Mouse (Mus musculus) left cerebral cortex, postnatal 14 days (tissue): ENCODE measurements around the gene Akap7. TPM values are rescaled to one million over a fixed set of nuclear protein-coding genes. Genes with fewer than 3 reads are reported as not detected.

Experiments
- DNase-seq, 2 experiments: peaks; one replicate each; pipeline ENCODE4 v3.0.0; 2021 to 2022; ENCODE audit warnings: low spot score in 2 of 2, mixed read lengths in 1 of 2
- intact Hi-C: fragments of 180-260 bp; cut with DNase I; formaldehyde crosslinking; loops from one replicate; pipeline ENCODE4 v1.15.1; 2025
- long read RNA-seq, 2 experiments: library from polyadenylated mRNA; stranded (forward); transcript quantifications; one replicate each; pipeline ENCODE4 v2.0.0; 2021
- total RNA-seq, 2 experiments: library from RNA; stranded (reverse); gene quantifications; 2 replicates each; pipeline ENCODE4 v1.2.3; 2021

The Akap7 gene
- 10 to 100 TPM; 79.5 to 81.7 TPM for total RNA-seq
- long read RNA-seq, experiment 1, transcript Akap7-203 (2 exons, 2,321 nt) = major isoform, 30 of 43 reads
- long read RNA-seq, experiment 1, partial matches to known transcripts = 0 of 43 reads
- long read RNA-seq, experiment 1, other reads (novel, unspliced or antisense) = 13 of 43 reads
- long read RNA-seq, experiment 2, transcript Akap7-203 (2 exons, 2,321 nt) = major isoform, 41 of 48 reads
- long read RNA-seq, experiment 2, partial matches to known transcripts = 0 of 48 reads
- long read RNA-seq, experiment 2, other reads (novel, unspliced or antisense) = 7 of 48 reads

DNA sequence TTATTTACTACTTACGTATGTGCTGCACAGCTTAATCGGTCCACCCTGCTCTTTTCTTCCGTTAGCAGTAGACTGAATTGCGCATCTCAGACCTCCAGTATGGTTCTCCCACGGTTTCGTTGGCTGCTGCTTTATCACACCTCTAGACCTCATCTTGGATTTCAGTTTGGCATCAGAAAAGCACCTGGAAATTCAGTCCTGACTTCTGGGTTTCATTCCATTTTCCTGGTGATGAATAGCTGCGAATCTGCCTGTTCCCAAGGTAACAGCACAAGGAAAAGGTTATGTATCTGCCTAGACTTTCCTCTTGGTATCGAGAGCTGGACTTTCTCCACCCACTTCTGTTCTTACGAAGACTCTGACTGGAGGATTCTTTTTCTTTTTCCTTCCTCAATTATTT, at the start of gene Akap7:
TSS of gene Akap7 (minus strand) at position 101 of the 400 bp plus-strand sequence.
- DNase-seq = no peak
- intact Hi-C loops = no loop called here

DNA sequence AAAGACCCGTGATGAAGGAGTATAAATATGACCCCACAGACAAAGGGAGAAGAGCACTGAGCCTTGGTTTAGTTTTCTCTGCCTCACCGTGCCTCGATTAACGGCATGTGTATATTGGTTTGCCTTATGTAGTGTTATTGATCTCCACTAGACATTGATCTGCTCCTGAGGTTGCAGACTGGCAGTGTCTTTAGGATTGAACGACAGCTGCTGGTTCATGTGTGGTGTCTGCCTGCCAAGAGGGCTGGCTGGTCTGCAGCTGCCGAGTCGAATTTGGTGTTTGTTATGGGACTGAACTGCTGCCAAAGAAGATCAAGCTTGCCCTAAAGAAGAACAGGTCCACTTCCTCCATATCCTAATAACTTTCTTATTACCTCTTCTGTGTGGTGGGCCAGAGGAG, 46.7 kb upstream of the Akap7 start:
- intact Hi-C loops = no loop called here
- no peak for DNase-seq

DNA sequence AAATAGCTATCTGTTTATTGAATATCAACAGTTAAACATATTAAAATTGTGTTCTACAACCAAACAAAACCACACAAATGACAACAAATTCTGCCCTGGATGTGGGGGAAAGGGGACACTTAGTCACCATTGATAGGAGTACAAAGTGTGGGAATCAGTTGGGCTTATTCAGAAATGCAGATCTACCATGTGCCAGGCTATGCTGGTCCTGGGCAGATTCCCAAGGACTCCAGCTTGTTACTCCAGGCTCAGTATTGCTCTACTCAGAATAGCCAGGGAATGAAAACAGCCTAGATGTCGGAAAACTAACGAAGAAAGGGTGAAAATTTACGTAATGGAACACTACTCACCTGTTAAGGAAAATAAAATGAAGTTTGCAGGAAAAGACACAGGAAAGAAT, 46.3 kb upstream of the Akap7 start:
- intact Hi-C loops = no loop called here
- peak in 1 of 2 experiments; percentile 44 for DNase-seq

DNA sequence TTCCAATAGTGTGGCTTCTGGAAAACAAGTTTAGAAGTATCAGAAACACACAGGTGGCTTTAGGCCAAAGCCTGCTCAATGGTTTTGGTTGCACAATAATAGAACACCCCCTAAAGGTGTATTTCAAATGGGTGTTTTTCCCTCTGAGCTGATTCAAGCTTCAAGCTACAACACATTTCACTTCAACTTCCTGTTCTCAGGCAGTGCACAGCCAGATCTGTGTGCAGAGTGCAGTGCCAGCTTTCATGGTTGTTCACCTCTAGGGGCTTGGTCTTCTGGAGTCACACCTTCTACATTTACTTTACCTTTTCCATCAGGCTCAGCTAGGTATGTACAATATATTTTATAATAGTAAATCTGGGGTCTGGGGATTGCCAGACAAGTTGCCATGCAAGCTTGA, 35.1 kb upstream of the Akap7 start:
- intact Hi-C loops = no loop called here
- no peak for DNase-seq

DNA sequence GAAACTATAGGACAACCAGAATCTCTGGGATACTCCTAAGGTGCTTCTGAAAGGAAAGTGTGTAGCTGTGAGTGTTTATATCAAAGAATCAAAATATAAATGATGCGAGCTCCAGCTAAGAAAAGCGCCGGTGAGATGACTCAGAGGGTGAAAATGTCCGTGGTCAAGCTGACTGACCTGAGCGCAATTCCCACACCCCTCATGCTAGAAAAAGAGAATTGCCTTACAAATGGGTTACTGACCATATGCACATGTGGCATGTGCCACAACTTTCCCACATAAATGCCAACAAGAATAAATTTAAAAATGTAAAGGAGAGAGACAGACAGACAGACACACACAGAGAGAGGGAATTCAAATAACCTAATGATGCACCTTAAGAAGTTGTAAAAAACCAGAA, 33.0 kb upstream of the Akap7 start:
- intact Hi-C loops = no loop called here
- DNase-seq = no peak

DNA sequence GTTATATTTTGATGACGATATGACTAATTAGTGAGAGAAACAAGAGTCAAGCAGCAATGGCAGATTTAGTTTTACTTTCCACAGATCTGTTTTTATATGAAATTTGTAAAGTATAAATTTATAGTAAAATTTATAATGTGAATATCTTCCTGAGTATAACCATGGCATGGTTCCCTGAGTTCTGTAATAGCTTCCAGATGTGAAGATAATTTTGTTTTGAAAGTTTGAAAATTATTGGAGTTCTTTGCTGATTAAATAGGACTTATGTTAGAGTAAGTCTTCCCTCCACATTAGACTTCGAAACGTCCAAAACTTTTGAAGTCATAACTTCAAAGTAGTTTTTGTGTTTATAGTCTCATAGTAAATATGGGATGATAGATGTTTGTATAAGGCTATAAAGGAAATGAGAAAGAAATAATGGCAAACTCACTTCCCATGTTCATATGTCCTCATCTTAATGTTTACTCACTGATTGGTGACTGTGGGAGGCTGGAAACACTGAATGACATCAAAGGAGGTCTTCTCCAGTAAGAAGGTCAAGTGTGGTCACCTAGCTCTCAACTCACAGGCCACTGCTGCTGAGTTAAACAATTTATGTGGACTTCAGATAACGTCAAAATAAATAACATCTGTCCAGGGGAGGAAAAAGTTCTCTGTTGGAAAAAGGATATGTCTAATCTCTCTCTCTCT, 25.9 kb upstream of the Akap7 start:
- no peak for DNase-seq
- intact Hi-C loops = no loop called here

DNA sequence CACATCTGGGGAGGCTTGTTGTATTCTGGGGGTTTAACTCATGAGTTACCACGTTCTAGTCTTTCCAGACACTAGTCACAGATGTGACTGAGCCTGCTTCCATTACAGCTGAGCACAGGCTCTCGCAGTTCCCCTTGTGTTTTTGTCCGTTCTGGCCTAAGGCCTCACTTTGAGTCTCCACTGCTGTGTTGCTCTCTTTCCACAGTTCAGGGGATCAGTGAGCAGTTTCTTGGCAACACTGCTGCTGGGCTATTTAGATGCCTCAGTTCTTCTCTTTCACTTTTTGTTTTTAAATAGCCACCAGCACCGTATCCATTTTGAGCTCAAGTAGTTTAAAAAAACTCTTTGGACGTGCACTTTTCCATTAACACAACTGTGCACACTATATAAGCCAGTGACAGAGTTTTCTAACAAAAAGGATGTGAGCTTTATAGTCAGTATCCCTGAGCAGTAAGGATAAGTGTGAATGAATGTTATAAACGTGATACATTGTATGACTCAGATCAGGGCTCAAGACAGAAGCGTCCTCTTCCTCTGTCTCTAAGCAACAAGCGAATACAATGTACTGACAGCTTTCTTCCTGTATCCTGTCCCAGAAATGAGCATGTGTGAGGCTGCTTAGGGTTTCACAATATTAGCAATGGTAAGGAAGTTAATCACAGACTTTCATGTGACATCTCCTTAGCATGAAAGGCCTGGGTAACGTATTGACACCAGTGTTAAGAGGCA, 23.8 kb upstream of the Akap7 start:
- intact Hi-C loops = no loop called here

DNA sequence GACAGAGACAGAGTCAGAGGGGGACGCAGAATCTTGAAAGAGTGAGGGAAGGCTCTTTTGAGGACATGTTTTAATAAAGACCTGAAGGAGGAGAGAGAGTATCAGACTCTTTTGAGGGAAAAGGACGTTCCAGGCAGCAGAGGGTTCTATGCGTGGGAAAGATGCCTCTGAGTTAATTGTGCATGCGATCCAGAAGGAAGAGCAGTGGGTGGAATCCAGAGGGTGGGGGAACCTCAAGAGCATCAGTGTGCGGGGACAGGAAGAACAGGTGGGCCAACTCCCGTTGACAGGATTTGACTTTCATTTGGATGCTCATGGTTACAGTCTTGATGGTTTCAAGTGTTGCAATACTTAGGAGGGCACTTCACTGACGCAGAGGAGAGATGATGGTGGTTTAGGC, 22.4 kb upstream of the Akap7 start:
- peak in 1 of 2 experiments; percentile 18 for DNase-seq
- intact Hi-C loops = no loop called here

More for the DNA sequence above, 23.8 kb upstream of the Akap7 start:
- peak in 1 of 2 experiments; percentile 26 for DNase-seq

DNA sequence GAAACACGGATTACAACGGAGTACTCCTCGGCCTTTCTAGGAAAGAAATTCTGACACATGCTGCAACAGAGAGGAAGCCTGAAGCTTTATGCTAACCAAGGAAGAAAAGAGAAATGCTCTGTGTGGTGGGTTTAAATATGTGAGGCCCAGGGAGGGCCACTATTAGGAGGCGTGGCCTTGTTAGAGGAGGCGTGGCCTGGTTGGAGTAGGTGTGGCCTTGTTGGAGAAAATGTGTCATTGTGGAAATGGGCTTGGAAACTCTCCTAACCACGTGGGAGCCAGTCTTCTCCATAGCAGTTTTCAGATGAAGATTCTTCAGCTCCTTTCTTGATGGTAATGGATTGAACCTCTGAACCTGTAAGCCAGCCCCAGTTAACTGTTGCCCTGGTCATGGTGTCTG, 19.8 kb upstream of the Akap7 start:
- intact Hi-C loops = no loop called here
- no peak for DNase-seq

DNA sequence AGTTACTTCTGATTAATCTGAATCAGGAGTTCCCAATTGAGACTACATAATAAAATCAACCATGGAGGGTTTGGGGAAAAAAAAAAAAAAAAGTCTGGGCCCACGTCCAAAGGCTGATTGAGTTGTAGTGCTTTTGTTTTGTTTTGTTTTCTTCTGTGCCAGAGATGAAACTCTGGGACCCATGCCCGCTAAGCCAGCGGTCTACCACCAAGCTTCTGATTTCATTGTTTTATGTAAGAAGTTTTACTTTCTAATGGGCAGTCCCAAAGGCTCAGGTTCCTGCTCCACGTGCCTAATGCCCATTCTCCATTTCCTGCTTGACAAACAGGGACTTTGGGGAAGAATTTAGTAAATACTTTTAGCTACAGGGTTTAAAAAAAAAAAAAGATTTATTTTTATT, 18.0 kb upstream of the Akap7 start:
- intact Hi-C loops = no loop called here
- DNase-seq = no peak

DNA sequence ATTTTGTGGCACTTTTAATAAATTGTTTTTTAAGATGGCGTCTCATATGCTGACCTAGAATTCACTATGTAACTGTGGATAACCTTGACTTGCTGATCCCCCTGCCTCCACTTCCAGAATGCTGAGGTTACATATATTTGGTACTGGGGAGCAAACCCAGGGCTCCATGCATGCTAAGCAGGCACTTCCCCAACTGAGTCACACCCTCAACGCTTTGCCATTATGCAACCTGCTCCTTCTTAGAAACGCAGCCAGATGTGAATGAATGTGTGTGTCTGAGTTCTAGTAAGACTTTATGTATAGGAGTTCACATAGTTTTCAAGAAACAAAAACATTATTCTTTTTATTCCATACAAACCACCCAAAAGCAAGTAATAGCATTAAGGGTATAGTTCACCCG, 13.5 kb upstream of the Akap7 start:
- intact Hi-C loops = no loop called here

DNA sequence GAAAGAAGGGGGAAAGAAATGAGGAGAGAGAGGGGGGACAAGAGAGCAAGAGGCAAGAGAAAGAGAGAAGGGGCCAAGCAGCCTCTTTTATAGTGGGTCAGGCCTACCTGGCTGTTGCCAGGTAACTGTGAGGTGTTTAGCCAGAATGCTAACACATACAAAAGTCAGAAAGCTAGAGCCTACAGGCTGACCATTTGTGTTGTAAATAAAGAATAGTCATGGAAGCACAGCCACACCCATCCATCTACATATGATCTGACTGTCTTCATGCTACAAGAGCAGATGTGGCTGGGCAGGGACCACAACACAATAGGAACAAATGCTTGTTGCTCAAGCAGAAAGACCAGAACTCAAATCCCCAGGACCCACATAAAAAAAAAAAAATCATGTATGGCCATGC, 11.9 kb upstream of the Akap7 start:
- intact Hi-C loops = no loop called here
- no peak for DNase-seq

More for the DNA sequence above, 13.5 kb upstream of the Akap7 start:
- DNase-seq = no peak

DNA sequence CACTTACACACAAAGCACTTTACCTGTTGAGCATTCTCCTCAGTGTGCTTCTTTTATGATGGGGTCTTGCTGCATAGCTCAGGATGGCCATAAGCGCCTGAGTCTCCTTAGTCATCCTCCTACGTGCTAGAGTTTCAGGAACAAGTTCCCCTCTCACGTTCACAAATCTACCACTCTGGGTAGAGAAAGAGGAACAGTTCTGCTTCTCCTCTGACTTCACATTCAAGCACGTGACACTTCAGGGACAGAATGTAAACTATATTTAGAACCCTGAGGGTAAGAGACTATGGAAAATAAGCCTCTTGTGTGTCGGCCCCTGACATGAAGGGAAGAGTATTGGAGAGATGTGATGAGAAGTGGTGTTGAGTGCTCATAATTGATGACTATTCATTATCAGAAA, 10.7 kb upstream of the Akap7 start:
- peak in 1 of 2 experiments; percentile 26 for DNase-seq
- intact Hi-C loops = no loop called here

DNA sequence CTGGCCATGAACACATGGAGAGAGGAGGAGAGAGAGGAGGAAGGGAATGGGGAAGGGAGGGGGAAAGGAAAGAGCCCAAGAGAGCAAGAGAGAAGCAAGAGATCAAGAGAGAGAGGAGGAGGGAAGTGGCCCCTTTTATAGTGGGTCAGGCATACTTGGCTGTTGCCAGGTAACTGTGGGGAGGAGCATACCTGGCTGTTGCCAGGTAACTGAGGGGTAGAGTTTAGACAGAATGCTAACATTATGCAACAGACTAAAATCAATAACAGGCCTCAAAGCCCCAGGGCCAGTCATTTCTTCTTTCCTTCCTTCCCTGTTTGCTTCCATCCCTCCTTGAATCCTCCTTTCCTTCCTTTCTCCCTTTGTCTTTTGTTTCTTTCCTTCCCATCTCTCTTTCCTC, 10.0 kb upstream of the Akap7 start:
- intact Hi-C loops = no loop called here
- DNase-seq = no peak

DNA sequence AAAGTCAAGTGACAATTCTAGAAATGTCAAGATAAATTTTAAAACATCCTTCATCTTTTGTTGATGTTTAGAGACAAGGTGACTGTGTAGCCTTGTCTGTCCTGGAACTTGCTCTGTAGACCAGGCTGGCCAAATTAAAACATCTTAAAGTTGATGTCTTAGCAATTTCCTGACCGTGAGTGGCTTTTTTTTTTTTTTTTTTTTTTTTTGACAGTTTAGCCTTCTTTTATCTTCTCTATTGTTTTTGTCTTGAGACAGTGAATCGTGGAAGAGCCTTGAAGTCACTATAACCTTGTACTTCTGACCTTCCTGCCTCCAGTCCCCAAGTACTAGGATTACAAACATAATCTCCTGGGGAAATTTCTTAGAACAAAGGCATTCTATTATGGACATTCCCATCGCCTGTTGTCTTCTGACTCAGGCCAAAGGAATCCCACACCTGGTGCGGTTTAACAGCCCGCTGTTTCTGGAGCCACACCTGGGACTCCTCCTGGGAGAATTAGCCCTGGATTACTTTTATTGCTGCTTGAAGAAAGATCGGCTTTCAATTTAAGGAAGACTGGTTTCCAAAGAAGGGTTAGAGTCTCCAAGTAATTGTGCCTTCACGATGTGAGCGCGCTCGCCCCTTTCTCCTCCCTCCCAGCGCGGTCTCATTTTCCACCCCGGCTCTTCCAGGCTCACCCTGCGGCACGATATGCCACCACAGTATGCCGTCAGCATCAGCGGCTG, 6.3 kb upstream of the Akap7 start:
- intact Hi-C loops = no loop called here
- DNase-seq = no peak

DNA sequence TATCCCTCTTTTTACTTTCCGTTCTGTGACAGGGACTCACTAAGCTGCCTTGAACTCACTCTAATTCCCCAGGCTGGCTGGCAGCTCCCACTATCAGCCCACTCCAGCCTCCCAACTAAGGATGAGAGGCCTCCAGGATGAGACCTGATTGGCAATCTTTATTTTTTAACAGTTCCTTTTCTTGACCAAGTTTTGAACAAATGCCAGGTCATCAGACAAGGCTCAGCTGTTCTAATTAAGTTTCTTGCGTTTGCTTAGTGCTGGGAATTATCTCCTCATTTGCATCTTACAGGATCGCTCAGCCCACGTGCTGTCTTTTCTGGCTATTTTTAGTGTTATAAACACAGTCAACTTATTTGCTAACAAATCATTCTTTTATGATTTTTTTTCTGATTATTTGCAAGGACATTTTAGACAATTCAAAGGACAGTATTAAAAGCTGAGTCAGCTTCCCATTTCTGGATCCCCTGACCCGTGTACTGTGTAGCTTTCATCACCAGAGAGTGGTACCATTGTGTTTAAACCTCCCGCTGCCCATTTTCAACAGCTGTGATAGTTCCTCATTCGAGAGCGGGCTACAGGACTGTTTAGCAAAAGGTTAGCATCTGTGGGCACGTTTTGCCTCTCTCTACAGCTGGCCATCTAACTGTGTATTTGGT, 4.0 kb upstream of the Akap7 start:
- peak in 1 of 2 experiments; percentile 26 for DNase-seq
- intact Hi-C loops = no loop called here

DNA sequence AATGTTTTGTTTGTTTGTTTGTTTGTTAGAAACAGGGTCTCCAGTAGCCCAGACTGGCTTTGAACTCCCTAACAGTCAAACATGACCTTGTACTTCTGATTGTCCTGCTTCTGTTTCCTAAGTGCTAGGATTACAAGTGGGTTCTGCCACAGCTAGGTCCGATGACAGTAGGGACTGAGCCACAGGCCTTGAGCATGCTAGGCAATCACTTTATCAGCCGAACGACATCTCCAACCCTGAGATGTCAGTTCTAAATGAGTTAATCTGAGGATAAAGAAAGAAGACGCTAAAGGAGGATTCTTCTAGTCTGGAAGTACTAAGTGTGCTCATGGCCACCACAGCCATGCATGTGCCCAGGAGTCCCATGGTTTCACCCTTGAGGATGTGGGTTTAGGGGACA, 3.1 kb upstream of the Akap7 start:
- DNase-seq = no peak
- intact Hi-C loops = no loop called here

DNA sequence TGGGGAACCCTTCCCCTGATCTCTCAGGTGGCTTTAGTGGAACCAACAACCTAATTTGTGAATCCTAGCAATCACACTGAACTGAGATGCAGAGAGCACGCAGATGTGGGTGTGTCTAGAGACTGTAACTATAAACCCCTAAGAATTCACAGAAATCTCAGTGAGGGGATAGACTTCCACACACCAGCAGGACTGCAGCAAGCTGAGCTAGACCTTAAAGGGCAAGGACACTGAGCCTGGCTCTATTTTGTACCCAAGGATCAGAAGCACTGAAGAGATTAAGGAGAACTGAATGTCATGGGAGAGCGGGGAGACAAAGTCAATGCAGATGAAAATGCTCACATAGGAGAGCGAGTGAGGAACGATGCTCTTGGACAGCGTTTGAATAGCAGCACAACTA, 2.3 kb upstream of the Akap7 start:
- no peak for DNase-seq
- intact Hi-C loops = no loop called here

DNA sequence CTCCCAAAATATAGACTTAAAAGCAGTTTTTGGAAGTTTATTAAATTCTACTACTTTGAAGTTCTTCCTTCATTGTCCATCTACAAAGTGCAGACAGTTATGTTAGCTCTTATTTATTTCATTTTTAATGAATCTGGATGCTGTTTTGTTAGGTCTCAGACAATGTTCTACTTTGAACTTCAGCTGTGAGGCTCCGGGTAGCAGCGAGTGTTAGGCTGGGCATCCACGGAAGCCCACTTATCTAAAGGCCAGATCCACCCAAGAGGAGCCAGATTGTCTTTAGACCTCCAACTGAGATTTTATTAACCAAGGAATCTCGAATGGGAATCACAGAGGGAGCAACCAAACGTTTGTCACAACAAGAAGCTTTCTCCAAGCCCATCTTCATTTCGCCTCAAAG, 2.5 kb downstream of the Akap7 start:
- DNase-seq = no peak
- intact Hi-C loops = no loop called here

DNA sequence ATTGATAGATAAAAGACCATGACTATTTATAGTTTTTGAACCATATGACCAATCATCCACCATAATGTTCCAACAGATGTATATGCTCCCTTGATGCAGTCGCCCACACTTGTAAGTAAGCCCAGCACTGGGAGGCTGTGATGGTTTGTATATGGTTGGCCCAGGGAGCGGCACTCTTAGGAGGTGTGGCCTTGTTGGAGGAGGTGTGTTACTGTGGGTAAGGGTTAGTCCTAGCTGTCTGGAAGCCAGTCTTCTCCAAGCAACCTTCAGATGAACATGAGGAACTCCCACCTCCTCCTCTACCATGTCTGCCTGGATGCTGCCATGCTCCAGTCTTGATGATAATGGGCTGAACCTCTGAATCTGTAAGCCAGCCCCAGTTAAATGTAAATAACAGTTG, 3.1 kb downstream of the Akap7 start:
- no peak for DNase-seq
- intact Hi-C loops = no loop called here
